Mouse (Mus musculus) heart, adult 2 months (tissue): ENCODE data around the gene Rab30. TPM values are rescaled to one million over a fixed set of nuclear protein-coding genes. Genes with fewer than 3 reads are reported as not detected.

Experiments
- DNase-seq, 2 experiments: peaks; one replicate each; pipeline ENCODE4 v3.0.0; 2021
- H3K27ac ChIP-seq: fragments of 200-600 bp; 2 replicates; pipeline ENCODE4 v1.8.1; 2022
- H3K27me3 ChIP-seq: fragments of 200-500 bp; 2 replicates; pipeline ENCODE4 v1.6.1; 2012; ENCODE audit warnings: mild to moderate bottlenecking, low read length, inconsistent platforms, mixed read lengths; ENCODE audit not compliant: control insufficient read depth, insufficient read depth
- H3K36me3 ChIP-seq: fragments of 200-500 bp; 2 replicates; pipeline ENCODE4 v1.6.1; 2012; ENCODE audit warnings: low read length, inconsistent platforms; ENCODE audit not compliant: control insufficient read depth, insufficient read depth
- H3K4me1 ChIP-seq: fragments of 200-500 bp; 2 replicates; pipeline ENCODE4 v1.6.1; 2011; ENCODE audit warnings: low read length; ENCODE audit not compliant: control insufficient read depth, insufficient read depth
- H3K4me3 ChIP-seq: fragments of 200-600 bp; 2 replicates; pipeline ENCODE4 v1.8.1; 2022
- H3K79me2 ChIP-seq: fragments of 200-500 bp; replicated peaks from 2 replicates; pipeline ENCODE4 v1.6.1; 2012; ENCODE audit warnings: mild to moderate bottlenecking, inconsistent platforms, low read length, moderate library complexity, mixed read lengths; ENCODE audit not compliant: control insufficient read depth, insufficient read depth
- H3K9ac ChIP-seq: fragments of 200-500 bp; 2 replicates; pipeline ENCODE4 v1.6.1; 2012; ENCODE audit warnings: low read depth, mild to moderate bottlenecking, control low read depth, inconsistent platforms, low read length, mixed read lengths
- CTCF ChIP-seq: fragments of 200-600 bp; IDR thresholded peaks from 2 replicates; pipeline ENCODE4 v1.8.1; 2022; ENCODE audit warnings: antibody characterized with exemption, mild to moderate bottlenecking, moderate library complexity
- EP300 ChIP-seq: fragments of 200-500 bp; IDR thresholded peaks from 2 replicates; pipeline ENCODE4 v1.6.1; 2011; ENCODE audit warnings: low read depth, low read length, control low read depth; ENCODE audit not compliant: insufficient read depth
- POLR2A ChIP-seq: fragments of 200-500 bp; IDR thresholded peaks from 2 replicates; pipeline ENCODE4 v1.6.1; 2011; ENCODE audit warnings: mild to moderate bottlenecking, low read depth, low read length, control low read depth; ENCODE audit not compliant: insufficient read depth
- WGBS: fragments of 180-500 bp; shearing (Covaris S2); methylation state at CpG from one replicate; pipeline ENCODE4 v1.1.7; 2018; 5-methylcytosine and 5-hydroxymethylcytosine counted together
- intact Hi-C: fragments of 180-260 bp; cut with DNase I; formaldehyde crosslinking; loops from one replicate; pipeline ENCODE4 v1.15.1; 2025
- polyA plus RNA-seq: library from polyadenylated mRNA; depleted of rRNA; stranded (reverse); fragments of >200 nt; gene quantifications from 2 replicates; pipeline ENCODE4 v1.2.3, GENCODE M21; 2012
- total RNA-seq, 2 experiments: library from RNA; stranded (reverse); gene quantifications; 2 replicates each; pipeline ENCODE4 v1.2.3; 2021

Gene Rab30
- total and polyA plus RNA-seq, 3 experiments: 2.8 to 22.5 (median 10.8) TPM

- WGBS: 72% methylated on average over 4 of the region's 4 CpGs
- DNase-seq: no peak
- intact Hi-C loops: no loop called here
- no peak overlapping the region for H3K9ac ChIP-seq
- H3K4me1 ChIP-seq: no peaks in the 10 kb centered on the region
- no peak overlapping the region for H3K4me3 ChIP-seq
- H3K27me3 ChIP-seq: no peaks in the 10 kb centered on the region
- no peaks in the 10 kb centered on the region for H3K79me2 ChIP-seq
- no peak overlapping the region for H3K27ac ChIP-seq
- TF ChIP-seq POLR2A (peak; percentile 56; the same call in 1 of the 2 replicates), CTCF (0 out of 2 replicates have a peak, but pooled peaks have one; percentile 12), EP300 (no peak)
- H3K36me3 ChIP-seq: no peaks in the 10 kb centered on the region
These were observed 10.9 kb upstream of the Rab30 start for GRCm38 (mm10) chr7:92730465-92730864.

- Histone ChIP-seq H3K79me2 (no peaks in the 10 kb centered on the region), H3K27ac (no peak overlapping the region), H3K36me3 (no peaks in the 10 kb centered on the region), H3K9ac (no peak overlapping the region), H3K27me3 (no peaks in the 10 kb centered on the region), H3K4me3 (no peak overlapping the region), H3K4me1 (no peaks in the 10 kb centered on the region)
- WGBS: 59% methylated on average over 3 of the region's 3 CpGs
- DNase-seq: no peak
- intact Hi-C loops: no loop called here
- TF ChIP-seq EP300 (no peak), CTCF (no peak), POLR2A (no peak)
These were observed 10.4 kb upstream of the Rab30 start for GRCm38 (mm10) chr7:92730959-92731358.

- Histone ChIP-seq H3K4me1 (no peaks in the 10 kb centered on the region), H3K36me3 (no peaks in the 10 kb centered on the region), H3K27me3 (no peaks in the 10 kb centered on the region), H3K27ac (no peak overlapping the region), H3K9ac (no peak overlapping the region), H3K4me3 (no peak overlapping the region), H3K79me2 (no peaks in the 10 kb centered on the region)
- 81% methylated on average over 7 of the region's 7 CpGs for WGBS
- intact Hi-C loops: no loop called here
- TF ChIP-seq CTCF (no peak), POLR2A (0 out of 2 replicates have a peak, but pooled peaks have one; percentile 21), EP300 (no peak)
- no peak for DNase-seq
These were observed 9.3 kb upstream of the Rab30 start for GRCm38 (mm10) chr7:92732136-92732535.

GRCm38 (mm10) chr7:92737560-92737959 is 3.8 kb upstream of the Rab30 start:
- Histone ChIP-seq H3K36me3 (peaks cover 27% of the 10 kb centered on the region), H3K4me3 (no peak overlapping the region), H3K4me1 (peaks cover 2% of the 10 kb centered on the region), H3K27ac (no peak overlapping the region), H3K27me3 (no peaks in the 10 kb centered on the region), H3K9ac (no peak overlapping the region), H3K79me2 (0 out of 2 replicates have a peak, but pooled peaks cover 1% of the 10 kb centered on the region)
- intact Hi-C loops: no loop called here
- WGBS: 79% methylated on average over 1 of the region's 1 CpGs
- no peak for TF ChIP-seq CTCF
- DNase-seq: no peak

- TF ChIP-seq CTCF (no peak), EP300 (no peak), POLR2A (no peak)
- H3K36me3 ChIP-seq: peaks cover 27% of the 10 kb centered on the region
- H3K9ac ChIP-seq: no peak overlapping the region
- no peaks in the 10 kb centered on the region for H3K27me3 ChIP-seq
- H3K4me1 ChIP-seq: peaks cover 2% of the 10 kb centered on the region
- no peak for DNase-seq
- intact Hi-C loops: loop anchor here (2.0 kb wide), 1 partner anchor 179 kb away; the partner anchor contains the start of gene Ccdc90b
- H3K79me2 ChIP-seq: peaks cover 1% of the 10 kb centered on the region; the same call in 1 of the 2 replicates
- WGBS: 36% methylated on average over 6 of the region's 6 CpGs
- no peak overlapping the region for H3K27ac ChIP-seq
- peak overlapping the region; percentile 96 for H3K4me3 ChIP-seq
These were observed 1.4 kb upstream of the Rab30 start for GRCm38 (mm10) chr7:92739956-92740355.

DNA sequence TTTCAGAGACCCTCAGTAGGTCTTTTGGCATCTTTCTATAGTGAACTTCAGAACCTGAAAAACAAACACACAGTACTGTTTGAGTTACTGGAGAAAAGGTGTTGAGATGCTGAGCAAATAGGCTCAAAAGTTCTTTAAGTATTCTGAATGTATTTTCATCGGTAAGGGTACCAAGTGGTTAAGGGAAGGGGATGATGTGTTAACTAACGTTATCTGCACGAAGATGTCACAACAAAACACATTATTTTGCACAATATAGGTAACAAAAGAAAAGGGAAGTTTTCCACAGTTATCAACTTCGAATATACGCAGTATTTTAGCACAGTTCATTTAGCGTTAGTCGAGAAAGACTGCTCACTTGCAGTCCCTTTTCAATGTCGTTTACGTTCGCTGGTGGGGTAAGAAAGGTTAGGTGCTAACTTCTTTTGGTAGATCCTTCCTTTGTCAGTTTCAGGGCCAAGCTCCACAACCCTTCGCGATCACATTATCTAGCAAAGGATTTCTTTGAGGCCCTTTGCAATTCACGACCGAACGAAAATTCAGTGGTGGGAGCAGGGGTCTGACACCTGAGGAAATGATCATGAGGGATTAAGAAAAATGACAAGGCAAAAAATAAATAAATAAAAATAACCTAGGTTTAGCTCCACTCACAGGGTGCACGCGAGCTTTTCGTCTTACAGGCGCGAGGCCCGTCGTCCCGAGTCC is 840 bp upstream of the Rab30 start:
- Histone ChIP-seq H3K27me3 (no peaks in the 10 kb centered on the region), H3K9ac (peak overlapping the region; percentile 88), H3K27ac (peak overlapping the region; percentile 94), H3K79me2 (peaks cover 1% of the 10 kb centered on the region; the same call in 1 of the 2 replicates), H3K36me3 (peaks cover 27% of the 10 kb centered on the region), H3K4me1 (peaks cover 2% of the 10 kb centered on the region), H3K4me3 (peak overlapping the region; percentile 96)
- 1% methylated on average over 23 of the region's 23 CpGs for WGBS
- TF ChIP-seq EP300 (no peak), CTCF (no peak), POLR2A (no peak)
- DNase-seq: no peak
- intact Hi-C loops: loop anchor here (1.0 to 2.0 kb wide), 2 partner anchors 71 to 180 kb away; partner anchors contain the start of genes Ccdc90b and Pcf11
